1 mouse cellular context compared by ENCODE assay signal in the genomic region with DNA sequence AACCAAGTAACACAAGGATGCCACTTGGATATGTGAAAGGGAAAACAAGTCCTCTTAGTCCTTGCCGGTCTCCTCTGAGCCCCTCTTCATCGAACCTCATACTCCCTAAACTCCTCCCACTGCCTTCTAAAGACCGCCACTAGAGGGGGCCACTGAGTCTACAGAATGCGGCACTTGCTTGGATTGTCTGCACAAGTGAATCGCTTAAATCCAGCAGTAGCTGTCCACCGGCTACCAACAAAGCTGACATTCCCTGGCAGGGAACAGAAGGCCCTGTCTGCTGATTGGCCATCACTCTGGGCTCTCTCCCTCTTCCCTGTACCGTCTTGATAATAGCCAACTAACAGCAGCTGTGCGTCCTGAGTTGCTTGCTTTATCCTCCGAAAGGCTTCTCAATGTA.
A peak's percentile ranks its signal among the peaks of the same experiment; 100 is the strongest.
TF ChIP-seq lines count a peak whose summit lies in the region.

No protein-coding gene starts in this region.

TF ChIP-seq in CH12.LX, 34 proteins besides CTCF, POLR2A, EP300 and RAD21:
- TF ChIP-seq MAX (IDR thresholded peaks at IDR 0.05; ENCODE audit: low read length) (peak; percentile 14; the same call in 1 of the 2 replicates), ZNF384 (IDR thresholded peaks at IDR 0.05; ENCODE audit: low read depth, low read length) (0 out of 2 replicates have a peak, but pooled peaks have one; percentile 8), CHD2 (IDR thresholded peaks at IDR 0.05; ENCODE audit: low read length) (no peak), USF2 (conservative IDR thresholded peaks at IDR 0.05; ENCODE audit: low read depth, low read length) (no peak), UBTF (IDR thresholded peaks at IDR 0.05; ENCODE audit: low read depth, low read length) (no peak), MAZ (IDR thresholded peaks at IDR 0.05; ENCODE audit: low read depth, low read length) (peak; percentile 58; the same call in 1 of the 2 replicates), PAX5 (IDR thresholded peaks at IDR 0.05; ENCODE audit: low read length) (no peak), MEF2A (IDR thresholded peaks at IDR 0.05; ENCODE audit: borderline replicate concordance, low read depth, low read length) (peak; percentile 23; the same call in 1 of the 2 replicates), SIN3A (IDR thresholded peaks at IDR 0.05; ENCODE audit: low read length) (peak; percentile 48; the same call in 1 of the 2 replicates), SMC3 (IDR thresholded peaks at IDR 0.05; ENCODE audit: low read depth, low read length) (peak; percentile 76), NELFE (IDR thresholded peaks at IDR 0.05; ENCODE audit: low read depth, low read length) (0 out of 2 replicates have a peak, but pooled peaks have one; percentile 52), ZC3H11A (IDR thresholded peaks at IDR 0.05; ENCODE audit: low read depth, low read length) (no peak), HCFC1 (IDR thresholded peaks at IDR 0.05; ENCODE audit: low read depth, low read length) (peak; percentile 21; the same call in 1 of the 2 replicates), BHLHE40 (IDR thresholded peaks at IDR 0.05; ENCODE audit: low read depth, low read length) (0 out of 2 replicates have a peak, but pooled peaks have one; percentile 11)
